Mouse (Mus musculus) small intestine, adult 2 months (tissue): Measurements from ENCODE around the gene Lgals8. TPM values are rescaled to one million over a fixed set of nuclear protein-coding genes. Genes with fewer than 3 reads are reported as not detected.

ENCODE experiments used
- H3K27ac ChIP-seq: fragments of 200-500 bp; 2 replicates; pipeline ENCODE4 v1.5.1; 2012; ENCODE audit warnings: low read depth, low read length, control low read depth, inconsistent platforms; ENCODE audit not compliant: insufficient read depth
- H3K27me3 ChIP-seq: fragments of 200-500 bp; 2 replicates; pipeline ENCODE4 v1.6.1; 2012; ENCODE audit warnings: mild to moderate bottlenecking, moderate library complexity, low read length, inconsistent platforms; ENCODE audit not compliant: control insufficient read depth, insufficient read depth
- H3K36me3 ChIP-seq: fragments of 200-500 bp; 2 replicates; pipeline ENCODE4 v1.6.1; 2012; ENCODE audit warnings: mild to moderate bottlenecking, low read length, control low read depth, inconsistent platforms; ENCODE audit not compliant: control insufficient read depth, insufficient read depth
- H3K4me1 ChIP-seq: fragments of 200-500 bp; 2 replicates; pipeline ENCODE4 v1.6.1; 2012; ENCODE audit warnings: low read length, inconsistent platforms, mixed read lengths; ENCODE audit not compliant: control insufficient read depth, insufficient read depth, insufficient read length
- H3K4me3 ChIP-seq: fragments of 200-500 bp; 2 replicates; pipeline ENCODE4 v1.5.1; 2012; ENCODE audit warnings: low read depth, mild to moderate bottlenecking, control low read depth, inconsistent platforms, low read length, moderate library complexity
- CTCF ChIP-seq: fragments of 200-500 bp; IDR thresholded peaks from 2 replicates; pipeline ENCODE4 v1.5.1; 2012; ENCODE audit warnings: low read depth, mild to moderate bottlenecking, control low read depth, inconsistent platforms, low read length, moderate library complexity, mixed read lengths; ENCODE audit not compliant: insufficient replicate concordance, insufficient read length; ENCODE audit errors: extremely low read depth
- POLR2A ChIP-seq: fragments of 200-500 bp; IDR thresholded peaks from 2 replicates; pipeline ENCODE4 v1.6.1; 2012; ENCODE audit warnings: low read depth, mild to moderate bottlenecking, control low read depth, inconsistent platforms, low read length, moderate library complexity
- WGBS: fragments of 180-500 bp; shearing (Covaris S2); methylation state at CpG from one replicate; pipeline ENCODE4 v1.1.7; 2018; 5-methylcytosine and 5-hydroxymethylcytosine counted together
- polyA plus RNA-seq: library from polyadenylated mRNA; depleted of rRNA; stranded (reverse); fragments of >200 nt; gene quantifications from 2 replicates; pipeline ENCODE4 v1.2.3, GENCODE M21; 2012

The Lgals8 gene
- polyA plus RNA-seq, 1 experiment = 23.1 TPM

- WGBS = 89% methylated on average over 6 of the region's 6 CpGs
- TF ChIP-seq CTCF (no peak), POLR2A (no peak)
- Histone ChIP-seq H3K4me3 (no peak overlapping the region), H3K36me3 (peaks cover 59% of the 10 kb centered on the region), H3K4me1 (no peaks in the 10 kb centered on the region), H3K27ac (no peak overlapping the region), H3K27me3 (no peaks in the 10 kb centered on the region)
Measured at GRCm38 (mm10) chr13:12440813-12441212, 23.9 kb downstream of the Lgals8 start.

DNA sequence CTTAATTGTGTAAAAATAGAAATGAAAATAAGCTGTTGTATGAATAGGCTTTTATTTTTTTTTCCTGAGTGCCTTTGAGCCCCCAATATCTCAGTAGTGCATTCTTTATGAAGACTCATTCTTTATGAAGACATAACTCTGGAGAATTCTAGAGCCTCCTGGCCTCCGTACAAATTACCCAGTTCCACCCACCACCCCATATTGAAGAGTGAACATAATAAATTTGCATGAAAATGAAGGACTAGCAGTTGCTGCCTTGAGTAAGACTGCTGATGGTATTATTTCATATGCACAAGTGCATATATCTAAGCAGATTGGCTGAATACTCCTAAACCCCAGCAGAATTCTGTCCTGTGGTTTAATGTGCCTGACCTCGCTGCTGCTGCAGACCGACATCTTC is 25.2 kb downstream of the Lgals8 start:
- WGBS = 93% methylated on average over 3 of the region's 3 CpGs
- Histone ChIP-seq H3K4me1 (no peaks in the 10 kb centered on the region), H3K27me3 (no peaks in the 10 kb centered on the region), H3K4me3 (no peak overlapping the region), H3K27ac (no peak overlapping the region), H3K36me3 (peaks cover 62% of the 10 kb centered on the region)
- TF ChIP-seq CTCF = no peak
- no peak for TF ChIP-seq POLR2A

GRCm38 (mm10) chr13:12433843-12434242 is 30.9 kb downstream of the Lgals8 start:
- 48% methylated on average over 5 of the region's 5 CpGs for WGBS
- H3K36me3 ChIP-seq = peaks cover 71% of the 10 kb centered on the region
- no peak overlapping the region for H3K4me3 ChIP-seq
- H3K27ac ChIP-seq = no peak overlapping the region
- H3K27me3 ChIP-seq = no peaks in the 10 kb centered on the region
- no peak for TF ChIP-seq CTCF
- TF ChIP-seq POLR2A = no peak
- H3K4me1 ChIP-seq = no peaks in the 10 kb centered on the region

- TF ChIP-seq POLR2A (no peak), CTCF (no peak)
- H3K27me3 ChIP-seq = no peaks in the 10 kb centered on the region
- no peak overlapping the region for H3K4me3 ChIP-seq
- no peaks in the 10 kb centered on the region for H3K4me1 ChIP-seq
- 88% methylated on average over 13 of the region's 13 CpGs for WGBS
- peaks cover 65% of the 10 kb centered on the region for H3K36me3 ChIP-seq
- no peak overlapping the region for H3K27ac ChIP-seq
Measured at GRCm38 (mm10) chr13:12428556-12428955, 36.2 kb downstream of the Lgals8 start.

DNA sequence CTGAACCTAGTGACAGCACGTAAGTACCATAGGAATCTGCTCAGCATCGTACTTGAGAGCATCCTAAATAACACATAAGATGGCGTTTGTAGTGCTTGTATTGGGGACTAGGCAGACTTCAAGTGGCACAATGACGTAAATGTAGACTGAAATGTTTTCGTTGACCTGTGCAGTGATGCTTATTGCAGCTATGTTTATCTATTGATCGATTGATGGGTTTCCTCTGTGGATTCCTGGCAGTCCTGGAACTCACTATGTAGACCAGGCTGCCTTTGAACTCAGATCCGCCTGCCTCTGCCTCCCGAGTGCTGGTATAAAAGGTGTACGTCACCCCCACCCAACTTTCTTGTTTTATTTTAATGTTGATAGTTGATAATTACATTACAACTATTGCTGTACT is 44.1 kb downstream of the Lgals8 start:
- Histone ChIP-seq H3K27ac (no peak overlapping the region), H3K36me3 (peaks cover 61% of the 10 kb centered on the region), H3K4me3 (no peak overlapping the region), H3K4me1 (no peaks in the 10 kb centered on the region), H3K27me3 (no peaks in the 10 kb centered on the region)
- TF ChIP-seq CTCF (no peak), POLR2A (no peak)
- 89% methylated on average over 9 of the region's 9 CpGs for WGBS

- TF ChIP-seq POLR2A (no peak), CTCF (no peak)
- H3K4me3 ChIP-seq = no peak overlapping the region
- 75% methylated on average over 8 of the region's 8 CpGs for WGBS
- H3K4me1 ChIP-seq = no peaks in the 10 kb centered on the region
- no peak overlapping the region for H3K27ac ChIP-seq
- peaks cover 54% of the 10 kb centered on the region for H3K36me3 ChIP-seq
- no peaks in the 10 kb centered on the region for H3K27me3 ChIP-seq
Measured at GRCm38 (mm10) chr13:12412016-12412415, 52.7 kb downstream of the Lgals8 start.

- Histone ChIP-seq H3K36me3 (peaks cover 44% of the 10 kb centered on the region), H3K27me3 (no peaks in the 10 kb centered on the region), H3K27ac (no peak overlapping the region), H3K4me1 (no peaks in the 10 kb centered on the region), H3K4me3 (no peak overlapping the region)
- TF ChIP-seq CTCF (no peak), POLR2A (no peak)
- 87% methylated on average over 9 of the region's 9 CpGs for WGBS
Measured at GRCm38 (mm10) chr13:12408343-12409066, 56.2 kb downstream of the Lgals8 start.

DNA sequence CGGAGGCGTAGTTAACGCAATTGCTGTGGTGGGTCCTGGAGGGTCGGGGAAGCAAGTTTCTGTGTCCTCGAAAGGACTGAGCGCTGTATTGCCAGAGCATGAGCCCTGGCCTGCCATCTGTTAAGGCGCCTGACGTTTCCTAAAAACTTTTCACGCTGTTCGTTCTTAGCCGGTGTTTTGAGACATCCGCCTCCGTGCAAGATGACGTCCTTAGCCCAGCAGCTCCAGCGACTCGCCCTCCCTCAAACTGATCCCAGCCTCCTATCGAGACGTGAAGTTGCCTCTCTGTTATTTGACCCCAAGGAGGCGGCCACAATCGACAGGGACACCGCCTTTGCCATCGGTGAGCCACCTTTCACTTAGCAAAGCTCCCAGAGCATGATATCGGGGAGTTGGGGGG is 69.2 kb downstream of the Lgals8 start:
- H3K27me3 ChIP-seq = no peaks in the 10 kb centered on the region
- H3K36me3 ChIP-seq = peaks cover 13% of the 10 kb centered on the region
- no peak overlapping the region for H3K27ac ChIP-seq
- H3K4me1 ChIP-seq = peaks cover 3% of the 10 kb centered on the region; the same call in 1 of the 2 replicates
- under 1% methylated on average over 23 of the region's 23 CpGs for WGBS
- TF ChIP-seq POLR2A = no peak
- TF ChIP-seq CTCF = no peak
- peak overlapping the region; percentile 90 for H3K4me3 ChIP-seq
